Mouse (Mus musculus) embryonic facial prominence, embryonic 13.5 days (tissue): ENCODE measurements around the gene Pear1. TPM values are rescaled to one million over a fixed set of nuclear protein-coding genes. Genes with fewer than 3 reads are reported as not detected.

Source experiments
- ATAC-seq: fragments of 200-750 bp; cut with Nextera tagmentation; 2 replicates; pipeline ENCODE4 v1.8.0; 2017; ENCODE audit warnings: low read depth; ENCODE audit not compliant: insufficient number of reproducible peaks, insufficient read depth, low FRiP score, low TSS enrichment
- H3K27ac ChIP-seq: fragments of 300-500 bp; sonication (generic); 2 replicates; pipeline ENCODE4 v1.5.1; 2015; ENCODE audit warnings: moderate library complexity, mild to moderate bottlenecking, inconsistent platforms
- H3K27me3 ChIP-seq: fragments of 300-500 bp; sonication (generic); 2 replicates; pipeline ENCODE4 v1.6.1; 2015; ENCODE audit warnings: mild to moderate bottlenecking, inconsistent platforms
- H3K36me3 ChIP-seq: fragments of 300-500 bp; sonication (generic); 2 replicates; pipeline ENCODE4 v1.6.1; 2015; ENCODE audit warnings: mild to moderate bottlenecking, inconsistent platforms
- H3K4me1 ChIP-seq: fragments of 300-500 bp; sonication (generic); 2 replicates; pipeline ENCODE4 v1.6.1; 2015; ENCODE audit warnings: inconsistent platforms
- H3K4me2 ChIP-seq: fragments of 300-500 bp; sonication (generic); 2 replicates; pipeline ENCODE4 v1.6.1; 2015; ENCODE audit warnings: moderate library complexity, mild to moderate bottlenecking, inconsistent platforms
- H3K4me3 ChIP-seq: fragments of 300-500 bp; sonication (generic); 2 replicates; pipeline ENCODE4 v1.5.1; 2015; ENCODE audit warnings: mild to moderate bottlenecking, inconsistent platforms
- H3K9ac ChIP-seq: fragments of 300-500 bp; sonication (generic); 2 replicates; pipeline ENCODE4 v1.6.1; 2015; ENCODE audit warnings: mild to moderate bottlenecking, inconsistent platforms
- H3K9me3 ChIP-seq: fragments of 300-500 bp; sonication (generic); 2 replicates; pipeline ENCODE4 v1.6.1; 2016; ENCODE audit warnings: inconsistent platforms
- WGBS: fragments of 180-500 bp; shearing (Covaris S2); methylation state at CpG from one replicate; pipeline ENCODE4 v1.1.7; 2015; ENCODE audit warnings: mixed read lengths; 5-methylcytosine and 5-hydroxymethylcytosine counted together
- polyA plus RNA-seq: library from polyadenylated mRNA; unstranded; fragments of >200 nt; fragmentation: Nextera tagmentation; extraction: Ambion mirVana; gene quantifications from 2 replicates; pipeline ENCODE4 v1.2.1, GENCODE M21; 2015

The Pear1 gene
- polyA plus RNA-seq, 1 experiment from 2014 or later = 12.5 TPM

DNA sequence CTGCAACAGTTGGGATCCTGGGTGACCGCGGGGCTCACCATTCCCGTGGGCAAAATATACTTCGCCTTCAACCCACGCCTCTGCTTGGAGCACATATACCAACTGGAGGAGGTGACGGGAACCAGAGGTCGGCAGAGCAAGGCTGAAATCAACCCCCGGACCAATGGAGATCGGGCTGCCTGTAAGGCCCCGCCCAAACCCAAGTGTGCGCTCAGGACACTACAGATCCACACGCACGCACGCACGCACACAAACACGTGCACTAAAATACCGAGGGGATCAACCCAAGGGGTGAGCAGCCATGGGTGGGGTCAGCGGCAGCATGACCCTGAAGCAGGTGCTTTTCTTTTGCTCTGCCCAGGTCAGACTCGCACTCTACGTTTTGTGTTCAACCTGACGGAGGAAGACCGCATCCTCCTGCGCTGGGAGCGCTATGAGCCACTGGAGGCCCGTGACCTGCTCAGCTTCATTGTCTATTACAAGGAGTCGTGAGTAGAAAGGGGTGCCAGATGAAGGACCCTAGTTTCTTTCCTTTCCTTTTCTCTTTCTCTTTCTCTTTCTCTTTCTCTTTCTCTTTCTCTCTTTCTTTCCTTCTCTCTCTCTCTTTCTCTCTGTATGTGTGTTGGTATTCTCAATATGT, 19.9 kb downstream of the Pear1 start:
- Histone ChIP-seq H3K27ac (no peak overlapping the region), H3K36me3 (no peaks in the 10 kb centered on the region), H3K9ac (no peak overlapping the region), H3K4me2 (peak overlapping the region; percentile 48), H3K4me3 (peak overlapping the region; percentile 25), H3K9me3 (no peaks in the 10 kb centered on the region), H3K27me3 (peaks cover 100% of the 10 kb centered on the region), H3K4me1 (peaks cover 11% of the 10 kb centered on the region)
- no peak for ATAC-seq
- 4% methylated on average over 26 of the region's 26 CpGs for WGBS

DNA sequence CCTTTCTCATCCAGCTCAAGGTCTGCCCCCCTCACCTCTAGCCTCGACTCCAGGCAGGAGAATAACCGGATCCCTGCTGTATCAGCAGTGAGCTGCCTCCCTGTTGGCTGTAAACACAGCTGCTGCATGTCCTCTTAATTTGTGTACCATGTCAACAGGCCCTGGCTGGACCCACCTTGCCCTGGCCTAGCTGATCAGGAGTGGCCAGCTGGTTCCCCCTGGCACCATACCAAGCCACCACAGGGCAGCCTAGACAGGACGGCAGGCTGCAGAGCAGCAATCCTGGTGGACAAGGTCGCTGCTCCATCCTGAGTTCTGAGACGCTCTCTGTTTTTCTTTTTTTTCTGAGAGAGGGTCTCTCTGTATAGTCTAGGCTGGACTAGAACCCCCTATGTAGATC, 22.4 kb downstream of the Pear1 start:
- Histone ChIP-seq H3K36me3 (no peaks in the 10 kb centered on the region), H3K27me3 (peaks cover 100% of the 10 kb centered on the region), H3K9me3 (no peaks in the 10 kb centered on the region), H3K27ac (no peak overlapping the region), H3K4me2 (no peak overlapping the region), H3K4me1 (peaks cover 29% of the 10 kb centered on the region), H3K4me3 (no peak overlapping the region), H3K9ac (no peak overlapping the region)
- 59% methylated on average over 5 of the region's 5 CpGs for WGBS
- ATAC-seq = no peak

DNA sequence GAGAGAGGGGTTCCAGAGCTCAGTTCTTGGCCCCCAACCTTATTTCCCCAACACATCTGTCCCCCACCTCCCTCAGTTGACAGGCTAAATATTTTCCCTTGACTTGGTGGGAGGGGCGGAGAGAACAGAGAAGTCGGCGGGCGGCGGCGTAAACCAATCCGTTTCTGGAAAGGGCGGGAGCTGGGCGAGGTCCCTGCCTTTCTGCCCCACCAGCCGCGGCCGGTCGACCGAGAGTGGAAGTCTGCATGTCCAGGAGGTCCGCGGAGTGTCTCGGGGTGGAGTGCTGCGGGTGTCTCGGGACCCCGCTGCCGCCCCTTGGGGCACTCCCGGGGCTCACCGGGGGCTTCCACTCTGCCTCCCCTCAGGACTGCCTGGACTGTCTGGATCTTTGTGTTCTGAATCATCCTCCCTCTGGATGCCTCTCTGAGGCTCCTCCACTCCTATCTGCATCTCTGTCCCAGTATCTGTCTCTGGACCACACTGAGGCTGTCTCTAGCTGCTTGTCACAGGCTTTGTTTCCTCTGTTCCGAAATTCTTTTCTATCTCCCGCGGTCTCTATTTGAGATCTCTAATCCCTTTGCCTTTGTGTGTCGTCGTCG, 27.3 kb downstream of the Pear1 start, which contains the start of gene Insrr:
Gene Insrr, plus strand, starts transcription at position 216 of the 599 bp plus-strand sequence.
- H3K27me3 ChIP-seq = peaks cover 100% of the 10 kb centered on the region
- peaks cover 41% of the 10 kb centered on the region for H3K4me1 ChIP-seq
- H3K27ac ChIP-seq = no peak within 1 kb of the TSS
- WGBS = 1% methylated on average over 28 of the region's 29 CpGs
- no peaks in the 10 kb centered on the region for H3K9me3 ChIP-seq
- no peaks in the 10 kb centered on the region for H3K36me3 ChIP-seq
- H3K4me2 ChIP-seq = peak within 1 kb of the TSS; percentile 81
- no peak for ATAC-seq
- H3K4me3 ChIP-seq = peak within 1 kb of the TSS; percentile 45
- H3K9ac ChIP-seq = peak within 1 kb of the TSS; percentile 66

DNA sequence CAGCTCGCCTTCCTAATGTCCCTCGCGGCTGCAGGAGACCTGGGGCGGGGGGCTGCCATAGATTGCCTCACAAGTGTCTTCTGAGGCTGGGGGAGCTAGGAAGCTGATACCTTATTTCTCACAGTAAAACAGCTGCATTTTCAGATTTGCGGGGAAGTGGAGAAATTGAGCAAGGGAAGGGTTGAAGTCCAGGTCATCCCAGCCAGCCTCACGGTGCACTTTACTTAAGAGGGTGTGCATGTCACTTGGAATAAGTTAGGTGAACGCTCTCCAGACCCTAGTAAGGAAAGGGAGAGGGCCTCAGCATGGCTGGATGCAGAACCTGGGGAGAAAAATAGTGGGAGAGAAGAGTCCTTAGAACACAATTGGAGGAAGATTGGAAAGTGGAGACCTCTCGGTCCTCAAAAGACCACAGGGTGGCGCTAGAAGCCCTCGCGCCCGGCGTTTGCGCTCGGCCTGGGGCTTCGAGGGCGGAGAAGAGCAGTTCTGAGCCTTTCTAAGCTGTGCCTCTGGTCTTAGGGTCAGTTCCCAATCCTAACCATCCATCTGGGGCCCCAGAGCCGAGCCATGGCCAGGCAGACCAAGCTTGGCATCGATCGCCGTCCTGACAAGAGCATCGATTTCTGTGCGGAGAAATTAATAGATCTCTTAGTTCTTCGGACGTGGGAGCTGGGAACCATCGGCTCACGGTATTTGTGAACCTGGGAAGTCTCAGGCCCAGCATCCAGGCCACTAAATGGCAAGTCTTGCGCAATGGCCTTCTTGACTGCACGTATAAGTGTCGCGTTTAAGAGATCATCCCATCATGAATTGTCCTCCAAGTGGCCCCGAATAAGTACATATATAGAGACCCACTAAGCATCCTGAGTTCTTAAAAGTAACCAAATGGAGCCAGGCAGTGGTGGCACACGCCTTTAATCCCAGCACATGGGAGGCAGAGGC, 28.5 kb downstream of the Pear1 start:
- Histone ChIP-seq H3K4me3 (peak overlapping the region; percentile 40), H3K27ac (no peak overlapping the region), H3K4me1 (peaks cover 41% of the 10 kb centered on the region), H3K4me2 (peak overlapping the region; percentile 67), H3K9me3 (no peaks in the 10 kb centered on the region), H3K27me3 (peaks cover 100% of the 10 kb centered on the region), H3K36me3 (no peaks in the 10 kb centered on the region), H3K9ac (peak overlapping the region; percentile 65)
- 15% methylated on average over 33 of the region's 33 CpGs for WGBS
- no peak for ATAC-seq

DNA sequence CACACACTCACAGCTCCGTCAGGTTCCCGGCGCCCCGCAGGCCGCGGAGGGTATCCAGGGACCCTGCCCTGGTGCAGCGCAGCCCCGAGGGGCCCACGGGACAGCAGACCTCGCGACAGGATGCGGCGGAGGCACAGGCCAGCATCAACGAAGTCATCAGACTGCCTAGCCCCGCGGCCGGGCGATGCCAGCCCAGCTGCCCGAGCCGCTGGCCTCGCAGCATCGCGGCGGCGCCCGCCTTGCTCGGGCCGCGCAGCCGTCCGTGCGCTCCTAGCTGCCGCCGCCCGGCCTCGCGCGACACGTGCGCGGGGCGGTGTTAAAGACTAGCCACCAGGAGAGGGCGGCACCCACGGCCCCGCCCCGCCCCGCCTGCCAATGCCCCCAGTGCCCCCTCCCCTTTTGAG, 29.2 kb downstream of the Pear1 start, which contains the start of gene Ntrk1:
Gene Ntrk1, minus strand, starts transcription at position 241 of the 404 bp plus-strand sequence.
- H3K36me3 ChIP-seq = no peaks in the 10 kb centered on the region
- no peaks in the 10 kb centered on the region for H3K9me3 ChIP-seq
- WGBS = under 1% methylated on average over 47 of the region's 47 CpGs
- H3K27me3 ChIP-seq = peaks cover 100% of the 10 kb centered on the region
- no peak within 1 kb of the TSS for H3K27ac ChIP-seq
- peak within 1 kb of the TSS; percentile 40 for H3K4me3 ChIP-seq
- no peak for ATAC-seq
- peak within 1 kb of the TSS; percentile 65 for H3K9ac ChIP-seq
- peak within 1 kb of the TSS; percentile 67 for H3K4me2 ChIP-seq
- H3K4me1 ChIP-seq = peaks cover 42% of the 10 kb centered on the region

DNA sequence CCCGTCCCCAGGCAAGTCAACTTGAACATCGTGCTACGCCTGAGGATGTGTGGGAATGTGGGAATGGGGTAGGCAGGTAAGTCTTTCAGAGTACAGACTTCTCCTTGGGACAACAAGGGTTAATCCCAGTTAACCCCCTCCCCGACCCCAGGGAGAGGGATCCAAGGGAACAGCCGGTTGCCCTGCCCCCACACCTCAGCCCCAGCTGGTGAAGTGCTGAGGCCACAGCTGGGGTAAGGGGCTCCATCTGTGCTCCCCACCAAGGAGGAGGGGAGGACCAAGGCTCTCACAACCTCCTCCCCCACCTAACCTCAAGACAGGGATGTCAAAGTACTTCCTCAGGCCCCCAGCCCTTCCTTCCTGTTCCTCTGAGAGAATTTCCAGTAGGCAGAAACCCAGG, 34.3 kb downstream of the Pear1 start:
- H3K27ac ChIP-seq = no peak overlapping the region
- H3K9me3 ChIP-seq = no peaks in the 10 kb centered on the region
- peaks cover 55% of the 10 kb centered on the region for H3K27me3 ChIP-seq
- no peak overlapping the region for H3K9ac ChIP-seq
- H3K36me3 ChIP-seq = no peaks in the 10 kb centered on the region
- H3K4me3 ChIP-seq = no peak overlapping the region
- H3K4me2 ChIP-seq = no peak overlapping the region
- no peak for ATAC-seq
- H3K4me1 ChIP-seq = peaks cover 30% of the 10 kb centered on the region
- WGBS = 16% methylated on average over 5 of the region's 5 CpGs

DNA sequence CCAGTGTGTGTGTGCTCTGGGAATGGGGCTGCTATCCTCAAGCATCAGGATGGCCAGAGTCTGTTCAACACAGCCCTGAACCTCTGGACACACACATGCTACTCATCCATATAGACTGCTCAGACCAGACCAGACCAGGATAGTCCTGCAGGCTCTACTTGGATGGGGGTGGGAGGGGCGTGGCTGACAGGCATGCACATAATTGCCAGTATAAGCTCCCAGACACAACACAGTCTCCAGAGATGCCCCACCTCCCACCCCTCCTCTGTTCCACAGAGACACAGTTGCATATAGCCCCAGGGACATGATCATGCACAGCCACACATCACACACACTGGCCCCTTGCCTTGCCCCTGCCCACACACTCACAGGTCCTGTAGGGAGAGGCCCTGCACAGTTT, 34.9 kb downstream of the Pear1 start:
- ATAC-seq = no peak
- H3K27ac ChIP-seq = no peak overlapping the region
- 36% methylated on average over 1 of the region's 1 CpGs for WGBS

DNA sequence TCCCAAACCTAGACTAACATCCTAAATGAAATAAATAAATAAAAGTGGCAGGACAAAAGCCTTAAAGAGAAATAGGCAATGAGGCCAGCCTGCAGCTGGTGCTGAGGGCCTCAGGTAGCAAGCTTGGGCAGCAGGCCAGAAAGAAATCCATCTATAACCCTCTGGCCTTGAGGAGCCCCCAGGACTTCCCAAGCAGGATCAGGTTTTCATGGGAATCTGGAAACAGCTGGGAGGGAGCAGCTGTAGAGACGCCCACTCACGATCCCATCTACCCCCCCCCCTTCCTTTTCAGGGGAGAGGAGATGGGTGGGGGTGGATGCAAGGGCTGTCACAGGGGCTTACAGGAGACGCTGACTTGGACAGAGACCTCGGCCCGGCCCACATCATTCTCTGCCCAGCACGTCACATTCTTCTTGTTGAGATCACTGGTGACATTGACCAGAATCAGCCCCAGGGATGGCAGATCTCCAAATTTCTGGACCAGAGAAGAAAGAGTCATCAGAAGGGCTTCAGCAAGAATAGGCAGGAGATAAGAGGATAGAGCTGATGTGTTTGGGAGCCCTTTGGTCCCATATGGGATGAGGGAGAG, 38.4 kb downstream of the Pear1 start:
- no peak overlapping the region for H3K27ac ChIP-seq
- peaks cover 29% of the 10 kb centered on the region for H3K4me1 ChIP-seq
- peaks cover 14% of the 10 kb centered on the region for H3K27me3 ChIP-seq
- no peak overlapping the region for H3K4me3 ChIP-seq
- H3K9ac ChIP-seq = no peak overlapping the region
- 47% methylated on average over 6 of the region's 6 CpGs for WGBS
- no peaks in the 10 kb centered on the region for H3K36me3 ChIP-seq
- no peak overlapping the region for H3K4me2 ChIP-seq
- ATAC-seq = peak; percentile 22; the same call in 1 of the 2 replicates
- H3K9me3 ChIP-seq = no peaks in the 10 kb centered on the region

More for the DNA sequence above, 34.9 kb downstream of the Pear1 start:
- no peak overlapping the region for H3K9ac ChIP-seq
- H3K4me2 ChIP-seq = no peak overlapping the region
- H3K9me3 ChIP-seq = no peaks in the 10 kb centered on the region
- H3K36me3 ChIP-seq = no peaks in the 10 kb centered on the region
- peaks cover 50% of the 10 kb centered on the region for H3K27me3 ChIP-seq
- peaks cover 29% of the 10 kb centered on the region for H3K4me1 ChIP-seq
- no peak overlapping the region for H3K4me3 ChIP-seq

DNA sequence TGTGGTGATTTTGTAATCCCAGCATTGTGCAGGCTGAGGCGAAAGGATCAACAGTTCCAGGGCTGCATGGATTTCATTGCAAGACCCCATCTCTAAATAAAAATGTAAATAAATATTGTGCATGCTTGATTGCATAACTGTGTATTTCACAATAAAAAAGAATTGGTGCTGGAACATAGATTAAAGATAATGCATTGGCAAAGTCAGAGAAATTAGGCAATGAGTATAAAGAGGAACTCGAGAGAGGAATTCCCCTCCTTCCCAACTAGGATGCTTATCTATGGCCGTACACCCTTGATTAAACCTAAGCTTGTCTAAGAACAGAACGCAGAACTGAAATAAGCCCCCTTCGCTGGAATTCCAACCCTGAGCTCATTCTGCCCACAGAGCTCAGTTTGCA, 39.0 kb downstream of the Pear1 start:
- Histone ChIP-seq H3K27ac (no peak overlapping the region; the same call in 1 of the 2 replicates), H3K9ac (no peak overlapping the region), H3K27me3 (peaks cover 12% of the 10 kb centered on the region), H3K4me3 (no peak overlapping the region), H3K4me2 (no peak overlapping the region), H3K9me3 (no peaks in the 10 kb centered on the region), H3K36me3 (no peaks in the 10 kb centered on the region), H3K4me1 (peaks cover 29% of the 10 kb centered on the region)
- ATAC-seq = no peak
- WGBS = 66% methylated on average over 5 of the region's 5 CpGs

DNA sequence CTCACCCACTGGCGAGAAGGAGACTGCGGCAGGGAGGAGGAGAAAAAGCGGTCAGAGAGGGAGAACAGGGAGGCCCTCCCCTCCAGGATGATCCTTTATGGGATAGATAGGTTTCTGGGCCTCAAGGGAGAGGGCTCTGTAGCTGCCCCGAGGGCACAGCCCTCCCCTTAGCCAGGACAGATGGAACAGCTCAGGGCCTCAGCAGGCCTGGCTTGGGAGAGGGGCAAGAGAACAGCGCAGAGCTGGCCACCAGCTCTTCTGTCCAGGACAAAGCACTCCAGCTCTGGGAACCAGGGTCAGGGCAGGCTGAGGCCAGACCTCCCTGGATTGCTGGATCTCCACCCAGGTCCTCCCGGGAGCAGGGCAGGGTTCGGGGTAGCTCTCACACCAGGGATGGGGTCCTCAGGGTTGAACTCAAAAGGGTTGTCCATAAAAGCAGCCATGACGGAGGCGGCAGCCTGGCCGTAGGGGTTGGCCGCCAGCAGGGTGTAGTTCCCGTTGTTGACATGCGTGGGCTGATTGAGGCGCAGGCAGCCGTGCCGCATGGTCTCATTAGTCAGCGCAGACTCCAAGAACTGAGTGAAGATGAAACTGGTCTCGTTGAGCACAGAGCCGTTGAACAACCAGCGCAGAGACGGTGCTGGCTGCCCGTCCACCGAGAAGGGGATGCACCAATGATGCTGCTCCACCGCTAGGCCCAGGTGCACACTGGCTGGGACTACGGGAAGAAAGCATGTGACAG, 40.7 kb downstream of the Pear1 start:
- H3K36me3 ChIP-seq = no peaks in the 10 kb centered on the region
- no peak overlapping the region for H3K9ac ChIP-seq
- H3K4me1 ChIP-seq = peaks cover 26% of the 10 kb centered on the region
- H3K27me3 ChIP-seq = peaks cover 21% of the 10 kb centered on the region
- no peak overlapping the region for H3K27ac ChIP-seq
- WGBS = 88% methylated on average over 25 of the region's 25 CpGs
- no peaks in the 10 kb centered on the region for H3K9me3 ChIP-seq
- H3K4me2 ChIP-seq = no peak overlapping the region
- ATAC-seq = no peak
- no peak overlapping the region for H3K4me3 ChIP-seq

DNA sequence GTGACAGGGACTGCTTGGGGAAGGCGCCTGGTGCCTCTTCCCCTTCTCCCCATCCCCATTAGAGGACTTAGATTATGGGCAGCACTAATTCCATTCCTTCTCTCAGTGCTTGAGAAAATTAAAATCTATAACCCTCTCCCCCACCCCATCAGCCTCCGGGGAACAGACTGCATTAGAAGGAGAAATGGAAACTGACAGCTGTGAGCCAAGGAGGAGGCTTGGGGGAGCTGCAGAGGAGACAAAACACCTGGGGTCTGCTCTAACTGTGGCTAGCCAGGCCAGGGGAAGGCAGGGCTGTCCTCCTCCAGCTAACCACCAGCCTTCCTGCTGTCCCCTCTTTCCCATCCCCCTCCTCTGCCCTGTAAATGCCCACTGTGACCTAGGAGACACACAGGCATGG, 45.0 kb downstream of the Pear1 start:
- ATAC-seq = no peak
- Histone ChIP-seq H3K27ac (no peak overlapping the region), H3K9me3 (no peaks in the 10 kb centered on the region), H3K4me3 (no peak overlapping the region), H3K36me3 (no peaks in the 10 kb centered on the region), H3K9ac (no peak overlapping the region), H3K27me3 (peaks cover 50% of the 10 kb centered on the region), H3K4me2 (0 out of 2 replicates have a peak overlapping the region, but pooled peaks have one; percentile 42), H3K4me1 (peaks cover 14% of the 10 kb centered on the region)
- 25% methylated on average over 2 of the region's 2 CpGs for WGBS
